Mouse (Mus musculus): ENCODE data around the gene Sh2d6.

- TF ChIP-seq POLR2A (IDR thresholded peaks at IDR 0.05; ENCODE audit: borderline replicate concordance, insufficient read depth, low read length) (no peak), CTCF (IDR thresholded peaks at IDR 0.05; ENCODE audit: borderline replicate concordance, insufficient read depth, low read depth, low read length) (no peak)
Observed at GRCm38 (mm10) chr6:72479645-72480421, 41.7 kb downstream of the Sh2d6 start.
